In the genomic region with DNA sequence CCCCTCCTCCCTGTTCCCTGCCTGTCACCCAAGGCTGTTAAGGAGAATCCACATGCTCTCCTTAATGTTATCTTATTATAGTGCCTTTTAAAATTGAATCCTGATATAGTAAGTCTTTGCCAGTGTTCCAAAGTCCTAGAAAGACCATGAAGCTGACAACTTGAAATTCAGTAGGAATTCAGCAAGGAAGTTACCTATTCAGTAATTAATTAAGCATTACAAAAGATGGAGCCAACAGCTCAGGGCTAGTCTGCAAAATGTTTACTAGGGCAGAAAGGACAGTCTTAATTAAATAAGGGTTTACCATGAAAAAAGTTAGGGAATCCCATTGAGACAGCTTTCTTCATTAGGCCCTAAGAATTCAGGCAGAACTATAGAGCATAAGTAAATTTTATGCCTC, we compare ENCODE assay signal across 34 mouse cellular contexts. TPM values are rescaled to one million over a fixed set of nuclear protein-coding genes. Genes with fewer than 3 reads are reported as not detected.
"Had no signal": no experiment of that assay in that cellular context is flagged by ENCODE, and none has a peak within 500 bp of the region (broad histone marks: within the 10 kb centered on the region; RNA-seq: fewer than 3 reads in every experiment).

No protein-coding gene starts in this region.

- H3K27ac ChIP-seq: heart, adult 2 months; heart, embryonic 13.5 days; heart, embryonic 15.5 days; hindbrain, embryonic 13.5 days; hindbrain, embryonic 15.5 days; hindbrain, postnatal 0 days; left cerebral cortex, adult 2 months; limb, embryonic 10.5 days; limb, embryonic 12.5 days; liver, embryonic 13.5 days; liver, embryonic 15.5 days had no signal

- DNase-seq: gastrocnemius, postnatal 14 days; gastrocnemius, postnatal 36 days; heart, adult 11 months; heart, adult 2 months; heart, postnatal 14 days; heart, postnatal 36 days; liver; liver, embryonic 13.5 days had no signal

- H3K27me3 ChIP-seq: heart, embryonic 13.5 days; heart, embryonic 15.5 days; hindbrain, embryonic 13.5 days; hindbrain, embryonic 15.5 days; limb, embryonic 12.5 days; liver, embryonic 13.5 days; liver, embryonic 15.5 days had no signal

- H3K9me3 ChIP-seq: heart, embryonic 15.5 days; hindbrain, embryonic 13.5 days; hindbrain, embryonic 15.5 days; limb, embryonic 10.5 days; liver, embryonic 13.5 days; liver, embryonic 15.5 days had no signal

- H3K4me2 ChIP-seq: heart, embryonic 11.5 days; heart, embryonic 13.5 days; heart, embryonic 15.5 days; hindbrain, embryonic 13.5 days; hindbrain, embryonic 15.5 days; limb, embryonic 12.5 days; liver, embryonic 11.5 days; liver, embryonic 13.5 days; liver, embryonic 15.5 days had no signal

- H3K4me1 ChIP-seq: heart, embryonic 13.5 days; heart, embryonic 15.5 days; hindbrain, embryonic 13.5 days; hindbrain, embryonic 15.5 days; limb, embryonic 10.5 days; limb, embryonic 12.5 days; liver, embryonic 13.5 days; liver, embryonic 15.5 days had no signal

- ATAC-seq: hindbrain, postnatal 0 days; intestine, embryonic 16.5 days had no signal

- H3K36me3 ChIP-seq: heart, embryonic 13.5 days; heart, embryonic 15.5 days; hindbrain, embryonic 13.5 days; hindbrain, embryonic 15.5 days; limb, embryonic 10.5 days; limb, embryonic 12.5 days; liver, embryonic 13.5 days; liver, embryonic 15.5 days had no signal

- H3K9ac ChIP-seq: heart, embryonic 13.5 days; heart, embryonic 15.5 days; hindbrain, embryonic 13.5 days; hindbrain, embryonic 15.5 days; limb, embryonic 12.5 days; liver, embryonic 13.5 days; liver, embryonic 15.5 days had no signal

- H3K4me3 ChIP-seq: heart, adult 2 months; heart, embryonic 13.5 days; heart, embryonic 15.5 days; hindbrain, embryonic 13.5 days; hindbrain, embryonic 15.5 days; left cerebral cortex, adult 2 months; limb, embryonic 10.5 days; limb, embryonic 12.5 days; liver, embryonic 13.5 days; liver, embryonic 15.5 days had no signal

RNA-seq across cellular contexts. Expression of gene Akr1c6, which starts 31.9 kb away (rescaled TPM):
- total RNA-seq: gastrocnemius, postnatal 14 days; gastrocnemius, postnatal 36 days; heart, adult 2 months; heart, postnatal 14 days; heart, postnatal 36 days; hematopoietic stem cell, adult 5-6 weeks; hindbrain, postnatal 0 days; layer of hippocampus, adult 18-20 months; layer of hippocampus, postnatal 10 days; layer of hippocampus, postnatal 25 days; left cerebral cortex, adult 2 months; left cerebral cortex, postnatal 14 days; left cerebral cortex, postnatal 36 days had no signal
- polyA plus RNA-seq: gonadal fat pad, adult 2 months; heart, adult 2 months; heart, embryonic 11.5 days; heart, embryonic 13.5 days; heart, embryonic 15.5 days; heart, postnatal 0 days; hindbrain, embryonic 11.5 days; hindbrain, embryonic 13.5 days; hindbrain, embryonic 15.5 days; hindbrain, postnatal 0 days; intestine, embryonic 14.5 days; kidney, embryonic 14.5 days; kidney, embryonic 16.5 days; large intestine, adult 2 months; limb, embryonic 10.5 days; limb, embryonic 12.5 days; limb, embryonic 14.5 days; liver, embryonic 11.5 days had no signal
